Mouse (Mus musculus) liver, postnatal 0 days (tissue): Measurements from ENCODE around the gene Lrrc4b. TPM values are rescaled to one million over a fixed set of nuclear protein-coding genes. Genes with fewer than 3 reads are reported as not detected.

ENCODE experiments used
- ATAC-seq: fragments of 200-750 bp; cut with Nextera tagmentation; 2 replicates; pipeline ENCODE4 v1.8.0; 2017; ENCODE audit warnings: mild to moderate bottlenecking, moderate library complexity
- DNase-seq: peaks from one replicate; pipeline ENCODE4 v3.0.0-alpha.2; 2016
- H3K27ac ChIP-seq: fragments of 300-500 bp; sonication (generic); 2 replicates; pipeline ENCODE4 v1.5.1; 2014; ENCODE audit warnings: antibody characterized with exemption, moderate library complexity, mild to moderate bottlenecking, low read depth
- H3K27me3 ChIP-seq: fragments of 300-500 bp; sonication (generic); 2 replicates; pipeline ENCODE4 v1.6.1; 2014; ENCODE audit warnings: low read length, control low read depth, mixed read lengths; ENCODE audit not compliant: insufficient read depth
- H3K36me3 ChIP-seq: fragments of 300-500 bp; sonication (generic); replicated peaks from 2 replicates; pipeline ENCODE4 v1.6.1; 2014; ENCODE audit warnings: mild to moderate bottlenecking, control low read depth, low read length, moderate library complexity, mixed read lengths; ENCODE audit not compliant: insufficient read depth
- H3K4me1 ChIP-seq: fragments of 300-500 bp; sonication (generic); 2 replicates; pipeline ENCODE4 v1.6.1; 2014; ENCODE audit warnings: antibody characterized with exemption, mild to moderate bottlenecking, control low read depth; ENCODE audit not compliant: insufficient read depth
- H3K4me2 ChIP-seq: fragments of 300-500 bp; sonication (generic); 2 replicates; pipeline ENCODE4 v1.6.1; 2014; ENCODE audit warnings: low read depth, mild to moderate bottlenecking, low read length, moderate library complexity, mixed read lengths
- H3K4me3 ChIP-seq: fragments of 300-500 bp; sonication (generic); 2 replicates; pipeline ENCODE4 v1.5.1; 2014; ENCODE audit warnings: low read depth, low read length
- H3K9ac ChIP-seq: fragments of 300-500 bp; sonication (generic); replicated peaks from 2 replicates; pipeline ENCODE4 v1.6.1; 2014; ENCODE audit warnings: mild to moderate bottlenecking, moderate library complexity
- H3K9me3 ChIP-seq: fragments of 300-500 bp; sonication (generic); 2 replicates; pipeline ENCODE4 v1.6.1; 2016; ENCODE audit warnings: mild to moderate bottlenecking, control low read depth, low read length, mixed read lengths
- CTCF ChIP-seq: sonication (generic); IDR thresholded peaks from 2 replicates; pipeline ENCODE4 v1.5.1; 2016; ENCODE audit warnings: antibody characterized with exemption, low read depth
- EP300 ChIP-seq: IDR thresholded peaks from 2 replicates; pipeline ENCODE4 v1.6.1; 2016; ENCODE audit warnings: antibody characterized with exemption, low read depth, mild to moderate bottlenecking
- WGBS: fragments of 180-500 bp; shearing (Covaris S2); extraction: QIAGEN DNeasy Blood & Tissue Kit; methylation state at CpG from one replicate; pipeline ENCODE4 v1.1.7; 2014; ENCODE audit not compliant: insufficient replicate concordance; 5-methylcytosine and 5-hydroxymethylcytosine counted together
- polyA plus RNA-seq: library from polyadenylated mRNA; unstranded; fragments of >200 nt; fragmentation: Nextera tagmentation; extraction: Ambion mirVana; gene quantifications from 2 replicates; pipeline ENCODE4 v1.2.1, GENCODE M21; 2015

Gene Lrrc4b
- polyA plus RNA-seq, 1 experiment from 2014 or later = not detected

DNA sequence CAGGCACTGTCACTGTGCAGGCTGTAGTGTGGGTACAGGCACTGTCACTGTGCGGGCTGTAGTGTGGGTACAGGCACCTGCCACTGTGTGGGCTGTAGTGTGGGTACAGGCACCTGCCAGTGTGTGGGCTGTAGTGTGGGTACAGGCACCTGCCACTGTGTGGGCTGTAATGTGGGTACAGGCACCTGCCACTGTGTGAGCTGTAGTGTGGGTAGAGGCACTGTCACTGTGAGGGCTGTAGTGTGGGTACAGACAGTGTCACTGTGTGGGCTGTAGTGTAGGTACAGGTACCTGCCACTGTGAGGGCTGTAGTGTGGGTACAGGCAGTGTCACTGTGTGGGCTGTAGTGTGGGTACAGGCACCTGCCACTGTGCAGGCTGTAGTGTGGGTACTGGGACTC, 55.3 kb downstream of the Lrrc4b start:
- ATAC-seq (no peak), DNase-seq (no peak)
- no peak overlapping the region for H3K4me3 ChIP-seq
- TF ChIP-seq CTCF = no peak
- TF ChIP-seq EP300 = no peak
- H3K9ac ChIP-seq = no peak overlapping the region
- no peak overlapping the region for H3K27ac ChIP-seq
- no peaks in the 10 kb centered on the region for H3K9me3 ChIP-seq
- peaks cover 6% of the 10 kb centered on the region for H3K4me1 ChIP-seq
- 92% methylated on average over 1 of the region's 1 CpGs for WGBS
- peaks cover 7% of the 10 kb centered on the region; the same call in 1 of the 2 replicates for H3K27me3 ChIP-seq
- H3K36me3 ChIP-seq = 0 out of 2 replicates have a peak, but pooled peaks cover 2% of the 10 kb centered on the region
- H3K4me2 ChIP-seq = no peak overlapping the region

DNA sequence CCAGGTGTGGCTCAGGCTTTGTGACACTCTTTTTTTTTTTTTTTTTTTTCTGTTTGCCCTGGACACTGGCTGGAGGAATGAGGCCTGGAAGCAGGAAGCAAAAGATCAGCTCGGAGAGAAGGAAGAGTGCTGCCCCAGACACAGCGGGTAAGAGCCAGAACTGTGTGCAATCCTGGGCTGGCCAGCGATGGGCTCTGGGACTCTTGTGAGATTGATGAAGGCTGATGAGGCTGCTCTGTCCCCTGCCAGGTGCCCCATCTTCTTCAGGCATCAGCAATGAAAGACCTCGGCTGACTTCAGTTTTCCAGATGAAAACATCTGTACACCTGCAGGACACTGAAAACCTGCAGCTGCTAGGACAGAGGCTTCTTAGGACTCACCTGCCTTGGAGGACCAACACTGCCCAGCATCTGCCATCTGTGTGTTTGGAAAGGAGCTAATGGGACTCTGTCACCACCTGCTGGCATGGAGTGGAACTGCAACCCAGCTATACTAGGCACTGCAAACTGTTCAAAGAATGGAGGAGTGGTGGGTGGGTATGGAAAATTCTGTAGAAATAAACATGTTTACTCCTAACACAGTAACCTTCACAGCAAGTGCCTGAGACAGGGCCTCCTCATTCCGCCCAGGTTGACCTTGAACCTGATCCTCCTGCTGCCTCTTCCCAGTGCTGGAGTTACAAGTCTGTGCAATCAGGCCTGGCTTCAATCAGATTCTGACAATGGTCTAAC, 56.2 kb downstream of the Lrrc4b start:
- Histone ChIP-seq H3K4me1 (peaks cover 6% of the 10 kb centered on the region), H3K4me2 (no peak overlapping the region), H3K36me3 (0 out of 2 replicates have a peak, but pooled peaks cover 2% of the 10 kb centered on the region), H3K9ac (no peak overlapping the region), H3K9me3 (no peaks in the 10 kb centered on the region), H3K27ac (no peak overlapping the region), H3K4me3 (no peak overlapping the region), H3K27me3 (peaks cover 7% of the 10 kb centered on the region; the same call in 1 of the 2 replicates)
- DNase-seq = peak; percentile 86
- 37% methylated on average over 5 of the region's 5 CpGs for WGBS
- TF ChIP-seq CTCF (peak; percentile 99), EP300 (no peak)
- ATAC-seq = peak; percentile 46

DNA sequence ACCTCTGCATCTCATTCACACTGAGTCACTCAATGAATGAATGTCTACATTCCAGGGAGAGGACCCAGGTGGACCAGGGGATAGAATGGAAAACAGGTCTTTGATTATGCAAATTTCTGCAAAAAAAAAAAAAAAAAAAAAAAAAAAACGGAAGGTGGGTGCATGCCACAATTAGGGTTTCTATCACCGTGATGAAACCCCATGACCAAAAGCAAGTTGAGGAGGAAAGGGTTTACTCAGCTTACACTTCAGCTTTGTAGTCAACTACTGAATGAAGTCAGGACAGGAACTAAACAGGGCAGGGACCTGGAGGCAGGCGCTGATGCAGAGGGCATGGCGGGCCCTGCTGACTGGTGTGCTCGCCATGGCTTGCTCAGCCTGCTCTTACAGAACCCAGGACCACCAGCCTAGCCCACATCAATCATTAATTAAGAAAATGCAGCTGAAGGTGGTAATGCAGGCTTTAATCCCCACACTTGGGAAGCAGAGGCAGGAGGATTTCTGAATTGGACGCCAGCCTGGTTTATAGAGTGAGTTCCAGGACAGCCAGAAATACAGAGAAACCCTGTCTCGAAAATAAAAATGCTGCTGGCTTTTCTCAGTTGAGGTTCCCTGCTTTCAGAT, 56.9 kb downstream of the Lrrc4b start:
- no peak overlapping the region for H3K4me2 ChIP-seq
- no peaks in the 10 kb centered on the region for H3K9me3 ChIP-seq
- DNase-seq (peak; percentile 11), ATAC-seq (no peak)
- H3K27me3 ChIP-seq = peaks cover 3% of the 10 kb centered on the region; the same call in 1 of the 2 replicates
- H3K4me1 ChIP-seq = peaks cover 6% of the 10 kb centered on the region
- no peak overlapping the region for H3K9ac ChIP-seq
- no peak overlapping the region for H3K4me3 ChIP-seq
- no peak for TF ChIP-seq EP300
- TF ChIP-seq CTCF = no peak
- H3K36me3 ChIP-seq = peaks cover 5% of the 10 kb centered on the region; the same call in 1 of the 2 replicates
- no peak overlapping the region for H3K27ac ChIP-seq
- 71% methylated on average over 7 of the region's 7 CpGs for WGBS

- Histone ChIP-seq H3K4me1 (peaks cover 6% of the 10 kb centered on the region), H3K9me3 (no peaks in the 10 kb centered on the region), H3K9ac (no peak overlapping the region), H3K27ac (no peak overlapping the region), H3K27me3 (no peaks in the 10 kb centered on the region), H3K4me3 (no peak overlapping the region), H3K36me3 (peaks cover 18% of the 10 kb centered on the region), H3K4me2 (no peak overlapping the region)
- DNase-seq (peak; percentile 12), ATAC-seq (no peak)
- TF ChIP-seq CTCF = no peak
- WGBS = 72% methylated on average over 13 of the region's 13 CpGs
Observed at GRCm38 (mm10) chr7:44486927-44487575, 58.2 kb downstream of the Lrrc4b start.

- no peaks in the 10 kb centered on the region for H3K4me1 ChIP-seq
- no peak overlapping the region for H3K4me2 ChIP-seq
- 86% methylated on average over 7 of the region's 7 CpGs for WGBS
- H3K27ac ChIP-seq = no peak overlapping the region
- TF ChIP-seq EP300 (no peak), CTCF (no peak)
- no peaks in the 10 kb centered on the region for H3K9me3 ChIP-seq
- H3K27me3 ChIP-seq = no peaks in the 10 kb centered on the region
- H3K9ac ChIP-seq = no peak overlapping the region
- H3K4me3 ChIP-seq = no peak overlapping the region
- H3K36me3 ChIP-seq = peaks cover 23% of the 10 kb centered on the region
- ATAC-seq = no peak
- DNase-seq = peak; percentile 9
Observed at GRCm38 (mm10) chr7:44487936-44488335, 59.1 kb downstream of the Lrrc4b start.

GRCm38 (mm10) chr7:44488545-44488944, 59.7 kb downstream of the Lrrc4b start:
- DNase-seq = no peak
- Histone ChIP-seq H3K9ac (no peak overlapping the region), H3K36me3 (peaks cover 26% of the 10 kb centered on the region)

More at GRCm38 (mm10) chr7:44488545-44488944, 59.7 kb downstream of the Lrrc4b start:
- 82% methylated on average over 8 of the region's 8 CpGs for WGBS
- Histone ChIP-seq H3K4me2 (no peak overlapping the region), H3K27me3 (no peaks in the 10 kb centered on the region), H3K4me1 (no peaks in the 10 kb centered on the region), H3K4me3 (no peak overlapping the region), H3K9me3 (no peaks in the 10 kb centered on the region), H3K27ac (no peak overlapping the region)
- no peak for ATAC-seq
- TF ChIP-seq EP300 (no peak), CTCF (no peak)
